Mouse (Mus musculus) heart, embryonic 10.5 days (tissue): ENCODE data around the gene Sh3bgrl2. TPM values are rescaled to one million over a fixed set of nuclear protein-coding genes. Genes with fewer than 3 reads are reported as not detected.

Experiments
- DNase-seq: peaks from one replicate; pipeline ENCODE4 v3.0.0-alpha.2; 2017; ENCODE audit warnings: low spot score
- H3K27ac ChIP-seq: fragments of 300-500 bp; sonication (generic); 2 replicates; pipeline ENCODE4 v1.5.1; 2016; ENCODE audit warnings: mild to moderate bottlenecking
- H3K27me3 ChIP-seq: fragments of 300-500 bp; sonication (generic); 2 replicates; pipeline ENCODE4 v1.6.1; 2016; ENCODE audit warnings: mild to moderate bottlenecking; ENCODE audit not compliant: poor library complexity, insufficient read depth, severe bottlenecking
- H3K36me3 ChIP-seq: fragments of 300-500 bp; sonication (generic); 2 replicates; pipeline ENCODE4 v1.6.1; 2016; ENCODE audit warnings: mild to moderate bottlenecking, moderate library complexity
- H3K4me1 ChIP-seq: fragments of 300-500 bp; sonication (generic); 2 replicates; pipeline ENCODE4 v1.6.1; 2016; ENCODE audit warnings: mild to moderate bottlenecking
- H3K4me3 ChIP-seq: fragments of 300-500 bp; sonication (generic); 2 replicates; pipeline ENCODE4 v1.5.1; 2016; ENCODE audit warnings: mild to moderate bottlenecking, moderate library complexity
- H3K9me3 ChIP-seq: fragments of 300-500 bp; sonication (generic); 2 replicates; pipeline ENCODE4 v1.6.1; 2016; ENCODE audit warnings: mild to moderate bottlenecking, moderate library complexity
- whole genome bisulfite sequencing: fragments of 180-500 bp; shearing (Covaris S2); methylation state at CpG from one replicate; pipeline ENCODE4 v1.1.7; 2016; 5-methylcytosine and 5-hydroxymethylcytosine counted together
- polyA plus RNA-seq: library from polyadenylated mRNA; unstranded; fragments of >200 nt; fragmentation: Nextera tagmentation; extraction: Ambion mirVana; gene quantifications from 2 replicates; pipeline ENCODE4 v1.2.1, GENCODE M21; 2016

Sh3bgrl2 gene
- polyA plus RNA-seq, 1 experiment from 2014 or later: 16.2 TPM

GRCm38 (mm10) chr9:83628669-83629612 is 80.8 kb downstream of the Sh3bgrl2 start:
- Histone ChIP-seq H3K9me3 (no peaks in the 10 kb centered on the region), H3K4me3 (peak overlapping the region; percentile 15; the same call in 1 of the 2 replicates), H3K4me1 (peaks cover 13% of the 10 kb centered on the region; the same call in 1 of the 2 replicates), H3K27ac (0 out of 2 replicates have a peak overlapping the region, but pooled peaks have one; percentile 18), H3K36me3 (no peaks in the 10 kb centered on the region), H3K27me3 (no peaks in the 10 kb centered on the region)
- WGBS: 30% methylated on average over 19 of the region's 19 CpGs
- no peak for DNase-seq

DNA sequence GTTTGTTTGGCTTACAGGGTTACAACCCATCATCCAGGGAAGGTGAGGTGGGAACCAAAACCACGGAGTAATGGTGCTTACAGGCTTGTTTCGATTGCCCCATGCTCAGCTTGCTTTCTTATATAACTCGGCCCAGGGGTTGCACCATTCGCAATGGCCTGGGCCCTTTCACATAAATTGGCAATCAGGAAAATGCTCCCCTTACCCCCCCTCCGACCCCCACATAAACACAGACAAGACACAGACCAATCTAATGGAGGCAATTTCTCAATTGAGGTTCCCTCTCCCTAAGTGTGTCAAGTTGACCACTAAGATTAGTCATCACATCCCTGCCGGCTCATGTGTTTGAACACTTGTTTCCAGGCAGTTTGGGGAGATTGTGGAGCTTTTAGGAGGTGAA is 82.2 kb downstream of the Sh3bgrl2 start:
- Histone ChIP-seq H3K9me3 (no peaks in the 10 kb centered on the region), H3K27ac (no peak overlapping the region), H3K36me3 (no peaks in the 10 kb centered on the region), H3K4me1 (peaks cover 17% of the 10 kb centered on the region; the same call in 1 of the 2 replicates), H3K27me3 (no peaks in the 10 kb centered on the region), H3K4me3 (no peak overlapping the region)
- no peak for DNase-seq
- 77% methylated on average over 6 of the region's 6 CpGs for WGBS

- Histone ChIP-seq H3K36me3 (no peaks in the 10 kb centered on the region), H3K27ac (no peak overlapping the region), H3K4me1 (peaks cover 21% of the 10 kb centered on the region; the same call in 1 of the 2 replicates), H3K27me3 (no peaks in the 10 kb centered on the region), H3K4me3 (no peak overlapping the region), H3K9me3 (no peaks in the 10 kb centered on the region)
- 65% methylated on average over 5 of the region's 5 CpGs for WGBS
- DNase-seq: no peak
Measured at GRCm38 (mm10) chr9:83631920-83632319, 83.8 kb downstream of the Sh3bgrl2 start.

- Histone ChIP-seq H3K9me3 (no peaks in the 10 kb centered on the region), H3K27ac (no peak overlapping the region), H3K27me3 (no peaks in the 10 kb centered on the region), H3K36me3 (no peaks in the 10 kb centered on the region), H3K4me1 (peaks cover 13% of the 10 kb centered on the region; the same call in 1 of the 2 replicates), H3K4me3 (no peak overlapping the region)
- DNase-seq: no peak
- WGBS: 52% methylated on average over 3 of the region's 3 CpGs
Measured at GRCm38 (mm10) chr9:83634703-83635102, 86.6 kb downstream of the Sh3bgrl2 start.

DNA sequence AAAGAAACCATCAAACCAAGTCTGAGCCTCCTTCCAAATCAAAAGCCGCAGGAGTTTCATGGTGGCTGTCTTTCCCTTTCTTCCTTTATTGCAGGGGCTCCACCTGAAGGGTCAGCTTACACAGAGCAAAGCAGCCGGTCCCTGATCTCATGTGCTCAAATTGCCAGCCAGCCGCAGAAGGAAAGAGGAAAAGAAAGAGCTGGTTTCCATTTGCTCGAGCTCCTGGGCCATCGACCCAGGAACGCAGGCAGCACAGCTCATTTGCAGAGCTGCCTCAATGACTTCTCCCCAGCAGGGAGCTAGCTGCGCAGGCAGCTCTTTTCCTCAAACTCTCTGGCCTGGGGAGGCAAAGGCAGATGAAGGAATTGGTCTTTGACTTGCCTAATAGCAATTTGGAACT is 87.9 kb downstream of the Sh3bgrl2 start:
- Histone ChIP-seq H3K36me3 (no peaks in the 10 kb centered on the region), H3K4me3 (no peak overlapping the region), H3K27me3 (no peaks in the 10 kb centered on the region), H3K9me3 (no peaks in the 10 kb centered on the region), H3K27ac (peak overlapping the region; percentile 12; the same call in 1 of the 2 replicates), H3K4me1 (peaks cover 13% of the 10 kb centered on the region; the same call in 1 of the 2 replicates)
- 18% methylated on average over 7 of the region's 7 CpGs for WGBS
- DNase-seq: no peak

GRCm38 (mm10) chr9:83643139-83643538 is 95.0 kb downstream of the Sh3bgrl2 start:
- H3K4me3 ChIP-seq: no peak overlapping the region
- H3K27me3 ChIP-seq: no peaks in the 10 kb centered on the region
- peaks cover 5% of the 10 kb centered on the region; the same call in 1 of the 2 replicates for H3K4me1 ChIP-seq
- WGBS: 40% methylated on average over 4 of the region's 4 CpGs
- no peaks in the 10 kb centered on the region for H3K36me3 ChIP-seq
- DNase-seq: no peak
- no peak overlapping the region for H3K27ac ChIP-seq
- no peaks in the 10 kb centered on the region for H3K9me3 ChIP-seq

GRCm38 (mm10) chr9:83643833-83644232 is 95.7 kb downstream of the Sh3bgrl2 start:
- WGBS: 54% methylated on average over 4 of the region's 4 CpGs
- H3K4me1 ChIP-seq: peaks cover 5% of the 10 kb centered on the region; the same call in 1 of the 2 replicates
- no peaks in the 10 kb centered on the region for H3K9me3 ChIP-seq
- H3K27ac ChIP-seq: no peak overlapping the region
- no peak for DNase-seq
- no peaks in the 10 kb centered on the region for H3K36me3 ChIP-seq
- no peak overlapping the region for H3K4me3 ChIP-seq
- no peaks in the 10 kb centered on the region for H3K27me3 ChIP-seq

DNA sequence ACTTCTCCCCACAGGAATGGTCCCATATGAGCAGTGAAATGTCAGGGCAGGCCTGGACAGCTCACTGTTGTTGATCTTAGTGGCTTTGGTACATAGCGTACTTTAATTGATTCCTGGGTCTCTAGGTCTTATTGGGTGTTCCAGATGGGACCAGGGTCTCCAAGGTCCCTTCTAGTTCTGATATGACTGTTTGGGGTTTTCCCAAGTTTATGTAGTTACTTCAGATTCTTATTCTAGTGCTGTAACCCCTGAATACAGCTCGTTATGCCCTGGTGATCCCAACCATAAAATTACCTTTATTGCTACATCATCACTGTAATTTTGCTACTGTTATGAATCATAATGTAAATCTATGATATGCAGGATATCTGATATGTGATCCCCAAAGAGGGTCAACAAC is 98.1 kb downstream of the Sh3bgrl2 start:
- no peak overlapping the region for H3K27ac ChIP-seq
- 86% methylated on average over 2 of the region's 2 CpGs for WGBS
- H3K4me1 ChIP-seq: peaks cover 5% of the 10 kb centered on the region; the same call in 1 of the 2 replicates
- H3K9me3 ChIP-seq: no peaks in the 10 kb centered on the region
- H3K4me3 ChIP-seq: no peak overlapping the region
- H3K27me3 ChIP-seq: no peaks in the 10 kb centered on the region
- DNase-seq: no peak
- H3K36me3 ChIP-seq: no peaks in the 10 kb centered on the region

GRCm38 (mm10) chr9:83646691-83647090 is 98.6 kb downstream of the Sh3bgrl2 start:
- 86% methylated on average over 5 of the region's 5 CpGs for WGBS
- H3K4me3 ChIP-seq: no peak overlapping the region
- peaks cover 5% of the 10 kb centered on the region; the same call in 1 of the 2 replicates for H3K4me1 ChIP-seq
- no peak for DNase-seq
- no peaks in the 10 kb centered on the region for H3K9me3 ChIP-seq
- H3K36me3 ChIP-seq: no peaks in the 10 kb centered on the region
- H3K27ac ChIP-seq: no peak overlapping the region
- H3K27me3 ChIP-seq: no peaks in the 10 kb centered on the region

DNA sequence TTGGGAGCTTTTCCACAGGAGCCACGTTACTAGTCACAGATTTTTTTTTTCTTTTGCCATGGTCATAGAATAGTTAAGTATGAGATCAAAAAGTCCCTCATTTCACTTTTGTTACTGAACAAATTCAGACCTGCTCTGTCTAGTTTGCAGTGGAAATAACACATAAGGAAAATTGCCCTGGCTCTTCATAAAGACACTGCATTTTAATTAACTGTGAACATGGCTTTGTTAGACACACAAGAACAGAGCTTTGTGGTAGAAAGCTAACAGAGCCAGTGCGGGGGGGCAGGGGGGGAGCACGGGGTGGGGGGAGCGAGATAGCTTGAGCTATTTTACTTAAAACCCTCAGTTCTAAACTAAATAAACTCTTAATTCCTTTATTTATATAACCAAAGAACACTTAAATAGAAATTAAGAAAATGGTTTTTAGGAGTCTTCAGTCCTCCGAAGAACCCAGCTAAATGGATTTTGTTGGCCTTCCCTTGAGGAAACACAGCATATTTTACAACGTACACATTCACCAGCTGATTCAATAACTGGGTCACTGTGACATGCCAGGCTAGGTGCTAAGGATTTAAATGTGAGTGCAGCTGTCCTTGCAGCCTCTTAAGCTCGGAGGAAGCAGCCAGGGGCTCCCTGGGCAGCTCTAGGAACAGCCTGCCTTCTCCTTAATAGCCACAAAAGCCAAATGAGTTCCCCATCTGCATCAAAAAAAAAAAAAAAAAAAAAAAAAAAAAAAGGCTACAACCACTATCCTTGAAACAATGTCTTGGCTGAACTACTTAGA is 100.0 kb downstream of the Sh3bgrl2 start:
- Histone ChIP-seq H3K4me1 (peaks cover 2% of the 10 kb centered on the region; the same call in 1 of the 2 replicates), H3K9me3 (no peaks in the 10 kb centered on the region), H3K27me3 (no peaks in the 10 kb centered on the region), H3K36me3 (no peaks in the 10 kb centered on the region), H3K4me3 (no peak overlapping the region), H3K27ac (no peak overlapping the region)
- WGBS: 50% methylated on average over 7 of the region's 7 CpGs
- no peak for DNase-seq

DNA sequence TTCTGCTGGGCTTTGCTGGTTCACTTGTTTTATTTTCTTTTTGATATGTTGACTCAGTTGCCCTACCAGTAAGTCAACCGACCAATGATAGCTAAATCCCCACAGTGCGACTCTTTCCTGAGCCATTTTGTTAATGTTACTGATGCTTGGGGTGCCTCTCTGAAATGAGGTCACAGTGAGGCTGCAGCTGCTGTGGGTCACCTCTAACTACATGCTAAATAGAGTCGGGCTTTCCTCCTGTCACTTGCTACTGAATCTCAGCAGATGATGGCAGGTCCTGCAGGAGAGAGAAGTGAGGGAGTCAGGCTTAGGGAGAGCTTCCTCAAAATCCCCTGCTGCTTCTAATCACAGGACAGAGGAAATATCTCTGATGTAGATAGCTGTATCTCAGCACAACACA is 100.6 kb downstream of the Sh3bgrl2 start:
- H3K36me3 ChIP-seq: no peaks in the 10 kb centered on the region
- no peak for DNase-seq
- H3K27ac ChIP-seq: no peak overlapping the region
- H3K4me3 ChIP-seq: no peak overlapping the region
- no peaks in the 10 kb centered on the region for H3K4me1 ChIP-seq
- no peaks in the 10 kb centered on the region for H3K9me3 ChIP-seq
- 30% methylated on average over 3 of the region's 3 CpGs for WGBS
- H3K27me3 ChIP-seq: no peaks in the 10 kb centered on the region

DNA sequence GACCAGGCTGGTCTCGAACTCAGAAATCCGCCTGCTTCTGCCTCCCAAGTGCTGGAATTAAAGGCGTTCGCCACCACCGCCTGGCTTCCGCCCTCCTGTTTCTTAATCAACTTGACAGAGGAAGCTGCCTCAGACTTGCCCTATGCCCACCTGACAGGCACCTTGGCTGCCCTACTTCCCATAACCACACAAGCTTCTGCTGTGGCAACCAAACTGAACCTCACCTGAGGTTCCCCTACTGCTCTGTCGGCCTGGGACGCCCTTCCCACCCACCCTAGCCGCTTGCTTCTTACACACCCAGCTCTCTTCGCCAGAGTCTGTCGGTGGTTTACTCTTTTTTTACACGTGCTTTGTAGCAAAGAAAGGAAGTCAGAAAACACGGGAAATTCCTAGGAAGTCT is 103.9 kb downstream of the Sh3bgrl2 start:
- Histone ChIP-seq H3K27ac (no peak overlapping the region), H3K4me3 (no peak overlapping the region), H3K4me1 (no peaks in the 10 kb centered on the region), H3K36me3 (no peaks in the 10 kb centered on the region), H3K9me3 (no peaks in the 10 kb centered on the region), H3K27me3 (no peaks in the 10 kb centered on the region)
- 71% methylated on average over 13 of the region's 13 CpGs for WGBS
- DNase-seq: no peak
